Mouse (Mus musculus): ENCODE measurements around the gene Siah1b.
A peak's percentile ranks its signal among the peaks of the same experiment; 100 is the strongest.

The Siah1b gene

GRCm38 (mm10) chrX:164076040-164076775 is at the start of gene Siah1b:
Gene Siah1b, minus strand, starts transcription at chrX:164076493.
- peak; percentile 96 for DNase-seq

DNA sequence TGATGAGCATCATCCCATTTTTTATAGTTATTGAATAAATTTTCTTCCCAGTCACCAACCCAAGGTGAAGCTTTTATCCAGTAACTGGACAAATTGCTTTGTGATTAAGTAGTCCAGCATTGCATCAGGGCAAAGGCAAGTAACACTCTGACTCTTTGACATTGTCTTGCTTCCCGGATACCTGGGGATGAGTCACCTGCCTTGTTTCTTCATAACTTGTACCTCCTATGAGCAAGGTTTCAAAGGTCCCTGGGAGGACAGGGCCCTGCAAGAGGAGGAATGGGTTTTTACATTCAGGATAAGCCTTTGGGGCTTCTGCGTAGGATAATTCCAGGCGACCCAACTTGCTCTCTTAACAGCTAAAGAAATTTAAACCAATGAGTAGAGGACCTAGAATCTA is 47.6 kb upstream of the Siah1b start:
- DNase-seq: no peak

DNA sequence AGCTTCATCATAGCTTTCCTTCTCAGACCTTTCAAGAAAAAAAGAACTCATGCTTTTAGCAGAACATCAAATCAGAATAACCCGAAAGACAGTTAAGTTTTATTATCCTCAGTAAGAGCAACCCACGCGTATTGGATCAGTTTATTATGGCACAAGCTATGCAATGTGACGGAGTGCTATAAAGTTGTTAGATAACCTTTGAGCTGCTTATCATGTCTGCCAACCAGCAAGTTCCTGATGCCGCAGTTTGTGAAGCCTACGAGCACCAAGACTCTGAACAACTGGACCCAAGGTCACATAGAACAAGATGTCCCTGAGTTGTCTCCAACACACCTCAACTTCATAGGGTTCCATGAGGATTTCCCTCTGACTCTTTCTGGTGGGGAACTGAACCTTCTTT is 37.5 kb upstream of the Siah1b start:
- DNase-seq: no peak

DNA sequence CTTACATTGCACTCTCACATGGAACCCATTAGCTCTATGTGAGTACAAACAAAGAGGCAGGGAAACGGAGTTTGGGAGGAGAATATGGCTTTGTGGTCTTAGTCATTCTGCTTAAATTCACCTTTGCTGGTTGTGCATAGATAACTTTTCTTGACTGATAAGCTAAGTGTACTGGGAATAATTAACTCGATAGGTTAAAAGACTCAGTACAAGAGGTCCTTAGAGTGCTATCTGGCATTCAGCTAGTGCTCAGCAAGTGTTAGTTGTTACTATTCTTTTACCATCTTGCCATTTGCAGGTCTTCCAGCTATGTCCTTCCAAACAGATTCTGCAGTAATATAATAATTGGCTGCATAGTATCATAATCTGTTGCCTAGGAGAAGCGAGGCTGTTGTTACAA is 34.9 kb upstream of the Siah1b start:
- DNase-seq: no peak

DNA sequence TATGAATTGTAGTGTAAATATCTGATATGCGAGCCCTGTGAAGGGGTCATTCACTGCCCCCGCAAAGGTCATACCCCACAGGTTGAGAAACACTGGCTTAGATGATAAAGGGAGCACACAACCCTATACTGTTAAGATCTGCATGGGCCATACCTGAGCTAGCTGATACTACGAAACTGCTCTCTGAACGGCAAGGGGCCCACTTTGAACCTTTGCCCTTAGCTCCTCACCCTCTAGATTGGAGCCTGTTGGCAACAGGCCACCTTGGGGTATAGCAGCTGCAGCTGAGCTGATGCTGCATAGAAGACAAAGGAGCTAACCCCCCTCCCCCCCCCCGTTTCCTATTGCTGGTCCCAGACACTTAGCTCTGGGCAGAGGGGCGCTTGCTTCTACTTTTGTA is 26.4 kb upstream of the Siah1b start:
- no peak for DNase-seq

GRCm38 (mm10) chrX:164102198-164102597 is 25.9 kb upstream of the Siah1b start:
- DNase-seq: no peak

DNA sequence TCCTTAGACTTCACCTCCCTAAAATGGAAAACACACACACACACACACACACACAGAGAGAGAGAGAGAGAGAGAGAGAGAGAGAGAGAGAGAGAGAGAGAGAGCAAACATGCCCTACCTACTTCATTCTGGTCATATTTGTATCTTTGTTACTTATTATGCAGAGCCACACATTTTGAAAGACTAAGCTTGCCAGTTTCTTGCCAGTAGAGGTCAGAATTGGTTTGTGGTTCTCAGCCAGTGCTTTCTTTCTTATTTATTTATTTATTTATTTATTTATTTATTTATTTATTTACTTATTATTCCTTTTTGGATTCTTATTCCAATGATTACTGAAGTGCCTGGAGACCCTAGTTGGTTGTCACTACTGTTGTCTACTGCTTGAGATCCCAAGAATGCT is 25.2 kb upstream of the Siah1b start:
- peak; percentile 16 for DNase-seq

DNA sequence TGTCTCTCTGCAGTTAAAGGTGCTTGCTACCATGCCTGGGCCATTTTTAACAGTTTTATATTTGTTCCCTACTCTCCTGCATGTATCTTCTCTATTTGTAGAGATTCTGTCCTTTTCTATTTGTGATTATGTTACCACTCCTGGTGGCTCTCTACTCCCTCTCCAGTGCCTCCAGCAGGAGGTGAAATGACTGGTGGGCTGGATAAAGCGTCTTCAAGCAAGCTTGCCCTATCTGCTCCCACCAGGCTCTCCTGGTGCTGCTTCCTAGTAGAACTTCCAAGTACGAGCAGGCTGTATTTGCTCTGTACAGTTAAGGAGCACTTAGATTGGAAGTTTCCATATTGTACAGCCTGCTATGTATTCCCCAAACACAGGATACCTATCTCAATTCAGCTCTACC is 19.5 kb upstream of the Siah1b start:
- DNase-seq: no peak

- no peak for DNase-seq
Observed at GRCm38 (mm10) chrX:164093435-164093834, 17.1 kb upstream of the Siah1b start.

DNA sequence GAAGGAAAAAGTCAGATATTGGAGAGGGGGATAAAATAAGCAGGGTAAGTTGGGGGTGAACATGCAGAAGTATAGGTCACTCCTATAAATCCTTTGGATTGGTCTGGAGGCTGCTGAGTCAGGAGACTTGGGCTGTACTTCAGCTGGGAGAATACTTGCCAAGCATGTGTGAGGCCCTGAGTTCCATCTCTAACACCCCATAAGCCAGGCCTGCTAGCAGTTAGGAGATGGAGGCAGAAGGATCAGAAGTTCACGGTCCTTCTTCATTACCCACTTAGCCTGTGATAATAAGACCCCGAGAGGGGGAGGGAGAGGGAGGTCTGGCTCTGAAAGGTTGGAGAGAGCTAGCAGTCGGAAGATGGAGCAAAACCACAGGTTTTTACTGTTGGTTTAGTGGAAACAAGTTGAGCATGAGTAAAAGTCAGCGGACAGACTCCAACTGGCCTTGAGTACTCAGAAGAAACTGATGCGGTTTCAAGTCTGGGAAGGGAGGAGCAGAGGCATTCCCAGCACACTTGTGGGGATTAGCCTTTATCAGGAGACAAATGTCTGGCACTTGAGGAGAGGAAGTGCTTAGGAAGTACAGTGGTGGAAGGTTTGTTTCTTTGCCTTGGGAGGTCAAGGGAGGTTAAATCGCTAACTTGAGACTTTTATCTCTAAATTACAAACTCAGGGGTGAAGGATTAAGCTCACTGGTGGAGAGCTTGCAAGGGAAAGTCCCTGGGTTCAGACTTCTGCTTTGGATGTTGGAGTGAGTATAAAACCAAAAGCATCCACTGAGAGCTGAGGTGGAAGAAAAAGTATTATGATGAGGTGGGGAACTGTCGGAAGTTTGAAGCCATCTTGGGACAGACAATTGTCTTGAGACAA is 16.2 kb upstream of the Siah1b start:
- no peak for DNase-seq

GRCm38 (mm10) chrX:164089916-164090315 is 13.6 kb upstream of the Siah1b start:
- no peak for DNase-seq

GRCm38 (mm10) chrX:164088582-164088981 is 12.3 kb upstream of the Siah1b start, which contains the start of gene Cltrn:
Gene Cltrn, plus strand, starts transcription at chrX:164088830.
- no peak for DNase-seq

GRCm38 (mm10) chrX:164082030-164082429 is 5.7 kb upstream of the Siah1b start:
- no peak for DNase-seq

DNA sequence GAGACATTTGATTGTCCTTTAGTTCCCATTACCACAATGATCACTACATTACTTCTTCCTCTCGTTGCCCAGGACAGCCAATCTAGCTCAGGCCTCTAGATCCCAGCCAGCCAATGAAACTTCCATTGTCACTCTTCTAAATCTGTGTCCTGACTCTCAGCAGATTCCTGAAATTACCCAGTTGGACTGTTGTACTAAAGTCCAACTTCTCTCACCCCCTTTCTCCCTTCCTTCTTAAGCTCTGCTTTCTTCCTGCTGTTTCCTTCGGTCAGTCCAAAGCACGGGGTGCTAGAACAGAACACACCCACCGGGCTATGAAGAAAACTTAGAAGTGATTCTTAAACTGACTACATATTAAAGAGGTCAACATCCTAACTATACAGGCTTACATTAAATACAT is 7.3 kb downstream of the Siah1b start:
- no peak for DNase-seq

GRCm38 (mm10) chrX:164066185-164066584 is 10.1 kb downstream of the Siah1b start:
- DNase-seq: peak; percentile 79

GRCm38 (mm10) chrX:164059070-164059469 is 17.2 kb downstream of the Siah1b start:
- DNase-seq: no peak

- no peak for DNase-seq
Observed at GRCm38 (mm10) chrX:164058523-164058922, 17.8 kb downstream of the Siah1b start.

DNA sequence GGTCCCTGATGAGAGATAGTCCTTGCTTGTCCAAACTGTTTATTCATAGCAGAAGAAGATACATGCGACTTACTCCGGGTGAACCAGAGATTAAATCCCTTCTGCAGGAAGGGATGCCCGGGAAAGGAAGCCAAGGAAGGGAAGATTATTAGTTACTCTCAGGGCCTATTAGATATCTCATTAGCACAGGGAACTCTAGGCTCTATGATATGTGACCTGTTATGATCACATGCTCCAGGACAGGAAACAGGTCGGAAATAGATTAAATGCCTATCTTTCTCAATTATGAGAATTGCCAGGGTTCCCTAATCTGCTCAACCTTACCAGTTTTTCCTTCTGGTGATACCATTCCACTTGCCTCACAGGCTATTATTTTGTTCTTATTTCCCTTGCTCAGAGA is 20.6 kb downstream of the Siah1b start:
- DNase-seq: no peak

DNA sequence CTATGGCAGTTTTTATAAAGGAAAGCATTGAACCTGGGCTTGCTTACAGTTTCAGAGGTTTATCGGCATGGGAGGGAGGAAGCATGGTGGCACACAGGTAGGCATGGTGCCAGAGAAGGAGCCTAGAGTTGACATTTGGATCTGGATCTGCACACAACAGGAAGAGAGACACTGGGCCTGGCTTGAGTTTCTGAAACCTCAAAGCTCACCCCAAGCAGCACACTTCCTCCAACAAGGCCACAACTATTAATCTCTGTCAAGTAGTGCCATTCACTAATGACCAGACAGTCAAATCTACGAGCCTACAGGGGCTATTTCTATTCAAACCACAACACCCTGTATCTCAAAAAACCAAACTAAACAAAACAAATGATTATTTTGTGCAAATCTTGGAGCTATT is 29.6 kb downstream of the Siah1b start:
- peak; percentile 2 for DNase-seq

DNA sequence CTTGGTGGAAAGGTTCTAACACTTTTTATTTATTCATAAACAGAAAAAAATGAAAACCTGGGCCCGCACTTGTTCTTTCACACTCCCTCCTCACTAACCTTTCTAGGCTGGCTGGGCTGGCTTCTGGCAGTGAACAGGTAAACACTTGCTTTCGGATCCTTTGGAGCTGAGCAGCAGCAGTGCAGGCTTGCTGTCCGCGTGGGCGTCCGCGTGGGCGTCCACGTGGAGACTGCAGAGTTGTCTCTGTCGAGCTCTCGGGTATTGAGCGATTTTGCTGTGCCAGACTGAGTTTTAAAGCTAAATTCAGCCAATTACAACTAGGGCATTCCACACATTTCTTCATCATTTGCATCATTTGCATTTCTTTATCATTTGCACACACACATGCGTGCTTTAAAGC is 34.2 kb downstream of the Siah1b start:
- no peak for DNase-seq

DNA sequence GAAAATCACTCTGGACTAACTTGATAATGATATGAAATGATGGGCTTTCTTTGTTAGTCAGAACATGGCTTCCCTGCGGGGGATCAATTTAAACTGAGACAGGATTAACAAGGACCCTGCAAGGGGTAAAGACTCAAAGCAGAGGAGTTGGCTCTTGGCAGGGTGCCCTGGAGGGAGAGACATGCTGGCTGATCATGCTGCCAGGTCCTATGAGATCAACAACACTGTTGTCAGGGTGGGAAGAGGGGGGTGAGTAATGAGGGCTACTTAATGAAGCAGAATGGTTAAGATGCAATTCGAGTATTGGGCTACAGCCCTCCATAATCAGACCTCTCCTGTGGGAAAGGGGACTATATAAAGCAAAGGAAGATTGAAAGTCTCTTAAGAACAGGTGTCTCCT is 37.4 kb downstream of the Siah1b start:
- DNase-seq: no peak

DNA sequence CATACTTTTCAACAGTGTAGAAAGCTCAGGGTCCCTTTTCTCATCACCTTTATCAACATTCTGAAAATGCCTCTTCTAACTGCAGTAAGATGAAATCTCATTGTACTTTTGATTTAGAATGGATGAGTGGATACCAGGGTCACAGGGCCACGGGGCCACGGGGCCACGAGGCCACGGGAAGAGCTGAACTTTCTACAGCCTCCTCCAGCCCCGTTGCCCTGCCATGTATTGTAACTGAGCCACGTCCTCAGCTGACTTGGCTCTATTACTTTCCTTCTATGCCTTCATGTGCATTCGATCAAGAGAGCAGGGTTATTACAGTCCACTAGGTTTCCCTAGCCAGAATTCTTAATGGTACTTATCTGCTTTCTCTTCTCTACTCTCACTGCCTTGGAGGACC is 40.4 kb downstream of the Siah1b start:
- DNase-seq: no peak

- no peak for DNase-seq
Observed at GRCm38 (mm10) chrX:164035401-164035800, 40.9 kb downstream of the Siah1b start.

DNA sequence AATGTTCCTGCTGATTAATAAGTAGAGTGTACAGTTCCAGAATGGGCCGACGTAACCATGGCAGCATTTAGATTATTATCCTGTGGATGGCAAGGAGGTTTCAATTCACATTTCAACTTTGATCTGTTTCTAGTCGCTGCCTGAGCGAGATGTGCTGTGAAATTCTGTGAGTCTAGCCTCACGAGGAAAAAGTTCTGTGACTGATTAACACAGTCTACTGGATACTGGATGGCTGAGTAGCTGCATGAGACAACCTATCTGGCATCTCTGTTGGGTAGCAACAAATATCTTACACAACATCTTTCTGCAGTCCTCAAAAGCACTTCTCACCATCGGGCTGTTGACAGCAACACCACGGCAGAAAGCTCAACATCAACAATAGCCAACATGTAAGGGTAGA is 43.8 kb downstream of the Siah1b start:
- DNase-seq: no peak

Data from lung, postnatal 36 days (tissue).